Mouse (Mus musculus): ENCODE measurements around the gene Mical3.

The Mical3 gene

GRCm38 (mm10) chr6:121150126-121150525 is 19.3 kb upstream of the Mical3 start:
- in situ Hi-C loops (cut with MboI; ENCODE audit: low pct_unique_long_range_greater_than_20kb in 1 of 2, low sequenced_read_pairs in 2 of 2, unreplicated experiment in 1 of 2): no loop called here

GRCm38 (mm10) chr6:121149420-121149819 is 18.6 kb upstream of the Mical3 start:
- in situ Hi-C loops (cut with MboI; ENCODE audit: low pct_unique_long_range_greater_than_20kb in 1 of 2, low sequenced_read_pairs in 2 of 2, unreplicated experiment in 1 of 2): no loop called here

- in situ Hi-C loops (cut with MboI; ENCODE audit: low pct_unique_long_range_greater_than_20kb in 1 of 2, low sequenced_read_pairs in 2 of 2, unreplicated experiment in 1 of 2): no loop called here
These were observed 17.6 kb upstream of the Mical3 start for GRCm38 (mm10) chr6:121148360-121148759.

- in situ Hi-C loops (cut with MboI; ENCODE audit: low pct_unique_long_range_greater_than_20kb in 1 of 2, low sequenced_read_pairs in 2 of 2, unreplicated experiment in 1 of 2): no loop called here
These were observed 16.0 kb upstream of the Mical3 start for GRCm38 (mm10) chr6:121146798-121147197.

GRCm38 (mm10) chr6:121145906-121146305 is 15.1 kb upstream of the Mical3 start:
- in situ Hi-C loops (cut with MboI; ENCODE audit: low pct_unique_long_range_greater_than_20kb in 1 of 2, low sequenced_read_pairs in 2 of 2, unreplicated experiment in 1 of 2): no loop called here

GRCm38 (mm10) chr6:121145010-121145604 is 14.3 kb upstream of the Mical3 start:
- in situ Hi-C loops (cut with MboI; ENCODE audit: low pct_unique_long_range_greater_than_20kb in 1 of 2, low sequenced_read_pairs in 2 of 2, unreplicated experiment in 1 of 2): no loop called here

GRCm38 (mm10) chr6:121144066-121144465 is 13.3 kb upstream of the Mical3 start:
- in situ Hi-C loops (cut with MboI; ENCODE audit: low pct_unique_long_range_greater_than_20kb in 1 of 2, low sequenced_read_pairs in 2 of 2, unreplicated experiment in 1 of 2): no loop called here

GRCm38 (mm10) chr6:121143439-121143838 is 12.6 kb upstream of the Mical3 start:
- in situ Hi-C loops (cut with MboI; ENCODE audit: low pct_unique_long_range_greater_than_20kb in 1 of 2, low sequenced_read_pairs in 2 of 2, unreplicated experiment in 1 of 2): no loop called here

GRCm38 (mm10) chr6:121142298-121142697 is 11.5 kb upstream of the Mical3 start:
- in situ Hi-C loops (cut with MboI; ENCODE audit: low pct_unique_long_range_greater_than_20kb in 1 of 2, low sequenced_read_pairs in 2 of 2, unreplicated experiment in 1 of 2): no loop called here

GRCm38 (mm10) chr6:121139271-121139670 is 8.5 kb upstream of the Mical3 start:
- in situ Hi-C loops (cut with MboI; ENCODE audit: low pct_unique_long_range_greater_than_20kb in 1 of 2, low sequenced_read_pairs in 2 of 2, unreplicated experiment in 1 of 2): no loop called here

GRCm38 (mm10) chr6:121138338-121139040 is 7.7 kb upstream of the Mical3 start:
- in situ Hi-C loops (cut with MboI; ENCODE audit: low pct_unique_long_range_greater_than_20kb in 1 of 2, low sequenced_read_pairs in 2 of 2, unreplicated experiment in 1 of 2): no loop called here

- in situ Hi-C loops (cut with MboI; ENCODE audit: low pct_unique_long_range_greater_than_20kb in 1 of 2, low sequenced_read_pairs in 2 of 2, unreplicated experiment in 1 of 2): no loop called here
These were observed 6.4 kb upstream of the Mical3 start for GRCm38 (mm10) chr6:121137222-121137621.

GRCm38 (mm10) chr6:121134884-121135283 is 4.1 kb upstream of the Mical3 start:
- in situ Hi-C loops (cut with MboI; ENCODE audit: low pct_unique_long_range_greater_than_20kb in 1 of 2, low sequenced_read_pairs in 2 of 2, unreplicated experiment in 1 of 2): no loop called here

GRCm38 (mm10) chr6:121134249-121134648 is 3.5 kb upstream of the Mical3 start:
- in situ Hi-C loops (cut with MboI; ENCODE audit: low pct_unique_long_range_greater_than_20kb in 1 of 2, low sequenced_read_pairs in 2 of 2, unreplicated experiment in 1 of 2): no loop called here

GRCm38 (mm10) chr6:121130039-121130705 is 627 bp downstream of the Mical3 start:
- in situ Hi-C loops (cut with MboI; ENCODE audit: low pct_unique_long_range_greater_than_20kb in 1 of 2, low sequenced_read_pairs in 2 of 2, unreplicated experiment in 1 of 2): no loop called here

GRCm38 (mm10) chr6:121129506-121129905 is 1.3 kb downstream of the Mical3 start:
- in situ Hi-C loops (cut with MboI; ENCODE audit: low pct_unique_long_range_greater_than_20kb in 1 of 2, low sequenced_read_pairs in 2 of 2, unreplicated experiment in 1 of 2): no loop called here

- in situ Hi-C loops (cut with MboI; ENCODE audit: low pct_unique_long_range_greater_than_20kb in 1 of 2, low sequenced_read_pairs in 2 of 2, unreplicated experiment in 1 of 2): no loop called here
These were observed 2.1 kb downstream of the Mical3 start for GRCm38 (mm10) chr6:121128736-121129135.

GRCm38 (mm10) chr6:121127726-121128125 is 3.1 kb downstream of the Mical3 start:
- in situ Hi-C loops (cut with MboI; ENCODE audit: low pct_unique_long_range_greater_than_20kb in 1 of 2, low sequenced_read_pairs in 2 of 2, unreplicated experiment in 1 of 2): no loop called here

GRCm38 (mm10) chr6:121126202-121126601 is 4.6 kb downstream of the Mical3 start:
- in situ Hi-C loops (cut with MboI; ENCODE audit: low pct_unique_long_range_greater_than_20kb in 1 of 2, low sequenced_read_pairs in 2 of 2, unreplicated experiment in 1 of 2): no loop called here
